Mouse (Mus musculus): ENCODE results near the gene Ndc80. TPM values are rescaled to one million over a fixed set of nuclear protein-coding genes. Genes with fewer than 3 reads are reported as not detected.
A peak's percentile ranks its signal among the peaks of the same experiment; 100 is the strongest.
"Not testable (repeated sequence)": the region's sequence is repeated elsewhere in the genome, so short reads cannot be mapped to it uniquely, and the experiment has no call there.

Gene Ndc80
- polyA plus RNA-seq, 1 experiment from 2014 or later: 3.3 TPM

DNA sequence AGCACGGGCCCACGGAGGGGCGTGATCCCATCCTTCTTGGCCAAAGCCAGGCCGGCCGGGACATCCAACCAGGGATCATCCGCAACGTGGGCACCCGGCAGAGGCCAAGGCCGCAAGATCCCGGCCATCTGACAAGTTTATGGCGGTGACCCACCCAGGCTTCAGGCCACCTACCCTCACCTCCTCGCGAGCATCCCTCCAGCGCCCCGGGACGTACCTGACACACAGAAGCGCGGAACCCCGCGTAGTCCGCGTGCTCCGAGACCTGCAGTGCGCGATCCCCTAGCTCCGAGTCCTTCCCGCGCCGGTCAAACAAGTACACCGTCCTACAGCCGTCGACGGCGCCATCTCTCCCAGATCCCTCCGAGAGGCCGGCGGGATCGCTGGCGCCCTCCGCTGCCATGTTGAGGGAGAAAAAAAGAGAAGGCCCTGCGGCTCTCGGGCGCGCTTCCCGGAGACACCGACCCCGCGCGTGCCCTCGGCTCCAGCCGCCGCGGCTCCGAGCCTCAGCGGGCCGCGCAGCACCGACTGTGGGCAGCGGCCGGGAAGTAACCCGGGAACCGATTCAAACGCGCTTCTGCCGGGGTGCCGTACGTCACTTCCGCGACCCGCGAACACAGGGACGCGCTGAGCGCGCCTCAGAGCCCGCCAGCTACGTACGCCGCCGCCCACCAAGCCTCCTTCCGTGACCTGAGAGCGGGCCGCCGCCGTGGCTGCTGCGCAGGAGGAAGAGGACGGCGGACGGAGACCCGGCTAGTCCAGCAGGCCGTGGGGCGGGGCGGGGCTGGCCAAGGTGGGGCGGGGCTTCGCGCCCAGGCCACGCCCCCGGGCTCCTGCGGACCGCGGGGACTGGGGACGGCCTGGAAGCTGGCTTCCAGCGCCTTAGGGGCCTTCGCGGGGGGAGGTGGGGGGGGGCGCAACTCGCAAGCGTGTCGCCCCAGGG, 51.6 kb downstream of the Ndc80 start, which contains the start of gene Smchd1:
Smchd1 (minus strand) TSS at position 582 of the 943 bp plus-strand sequence.
- DNase-seq (ENCODE audit: low spot score) (peak; percentile 98), ATAC-seq (peak; percentile 97)
- under 1% methylated on average over 93 of the region's 109 CpGs for WGBS
- H3K36me3 ChIP-seq (ENCODE audit: insufficient read depth, low read length): no peaks in the 10 kb centered on the region
- H3K4me3 ChIP-seq (ENCODE audit: low read depth, low read length): peak within 1 kb of the TSS; percentile 73
- peak within 1 kb of the TSS; percentile 82 for H3K9ac ChIP-seq (replicated peaks; ENCODE audit: low read depth)
- peak; percentile 33 for TF ChIP-seq CTCF (IDR thresholded peaks at IDR 0.05)
- no peak for TF ChIP-seq EP300 (IDR thresholded peaks at IDR 0.05)
- peak within 1 kb of the TSS; percentile 97 for H3K27ac ChIP-seq (ENCODE audit: low read length)
- H3K9me3 ChIP-seq (ENCODE audit: low read length): no peaks in the 10 kb centered on the region
- H3K4me2 ChIP-seq (replicated peaks; ENCODE audit: low read depth, low read length): peak within 1 kb of the TSS; percentile 84
- H3K27me3 ChIP-seq (replicated peaks; ENCODE audit: insufficient read depth, low read length): no peaks in the 10 kb centered on the region
- H3K4me1 ChIP-seq (ENCODE audit: insufficient read depth, low read depth, low read length): no peaks in the 10 kb centered on the region; the same call in 1 of the 2 replicates

DNA sequence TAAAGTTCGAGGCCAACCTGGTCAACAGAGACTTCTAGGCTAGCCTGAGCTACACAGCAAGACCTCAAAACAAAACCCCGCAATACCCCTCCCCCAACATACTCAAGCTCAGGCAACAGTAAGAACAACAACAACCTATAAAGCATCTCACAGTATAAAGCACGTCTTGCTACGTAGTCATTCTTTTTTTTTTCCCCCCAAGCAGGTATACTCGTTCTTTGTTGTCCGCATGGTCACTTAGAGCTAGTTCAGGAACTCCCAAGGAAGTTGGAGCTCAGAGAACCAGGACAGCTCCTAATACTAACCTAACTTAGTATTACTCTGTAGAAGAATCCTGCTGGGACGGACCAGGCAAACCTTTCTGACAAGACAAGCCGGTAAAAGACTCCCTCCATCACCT, 52.5 kb downstream of the Ndc80 start:
- Histone ChIP-seq H3K9ac (replicated peaks; ENCODE audit: low read depth) (peak overlapping the region; percentile 82), H3K9me3 (ENCODE audit: low read length) (no peaks in the 10 kb centered on the region), H3K27ac (ENCODE audit: low read length) (no peak overlapping the region), H3K27me3 (replicated peaks; ENCODE audit: insufficient read depth, low read length) (no peaks in the 10 kb centered on the region), H3K36me3 (ENCODE audit: insufficient read depth, low read length) (no peaks in the 10 kb centered on the region), H3K4me2 (replicated peaks; ENCODE audit: low read depth, low read length) (peak overlapping the region; percentile 84), H3K4me3 (ENCODE audit: low read depth, low read length) (peak overlapping the region; percentile 73), H3K4me1 (ENCODE audit: insufficient read depth, low read depth, low read length) (no peaks in the 10 kb centered on the region; the same call in 1 of the 2 replicates)
- 11% methylated on average over 8 of the region's 8 CpGs for WGBS
- ATAC-seq: no peak
- TF ChIP-seq CTCF (IDR thresholded peaks at IDR 0.05): no peak
- no peak for TF ChIP-seq EP300 (IDR thresholded peaks at IDR 0.05)
- no peak for DNase-seq (ENCODE audit: low spot score)

DNA sequence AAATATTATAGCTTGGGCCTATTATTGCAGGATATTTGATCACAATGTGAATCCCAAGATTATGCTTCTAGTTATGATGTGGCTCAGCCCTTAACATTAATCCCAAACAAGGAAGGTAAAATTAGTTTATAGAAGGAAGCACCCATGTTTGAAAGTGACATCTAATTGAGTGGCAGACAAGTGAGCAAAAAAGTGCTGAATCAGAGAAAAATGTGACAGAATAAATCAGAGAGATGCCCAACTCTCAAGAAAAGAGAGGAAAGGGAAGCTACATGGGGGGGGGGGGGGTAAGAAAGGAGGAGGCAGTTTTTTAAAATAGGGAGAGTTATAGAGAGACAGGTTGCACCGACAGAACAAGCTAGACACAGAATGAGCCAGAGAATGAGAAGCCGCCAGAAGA, 55.4 kb downstream of the Ndc80 start:
- ATAC-seq: no peak
- H3K36me3 ChIP-seq (ENCODE audit: insufficient read depth, low read length): no peaks in the 10 kb centered on the region
- DNase-seq (ENCODE audit: low spot score): no peak
- no peaks in the 10 kb centered on the region for H3K9me3 ChIP-seq (ENCODE audit: low read length)
- no peak overlapping the region for H3K4me3 ChIP-seq (ENCODE audit: low read depth, low read length)
- H3K27me3 ChIP-seq (replicated peaks; ENCODE audit: insufficient read depth, low read length): no peaks in the 10 kb centered on the region
- TF ChIP-seq EP300 (IDR thresholded peaks at IDR 0.05) (no peak), CTCF (IDR thresholded peaks at IDR 0.05) (no peak)
- no peak overlapping the region for H3K4me2 ChIP-seq (replicated peaks; ENCODE audit: low read depth, low read length)
- H3K27ac ChIP-seq (ENCODE audit: low read length): no peak overlapping the region
- 67% methylated on average over 2 of the region's 2 CpGs for WGBS
- no peaks in the 10 kb centered on the region; the same call in 1 of the 2 replicates for H3K4me1 ChIP-seq (ENCODE audit: insufficient read depth, low read depth, low read length)
- H3K9ac ChIP-seq (replicated peaks; ENCODE audit: low read depth): no peak overlapping the region

DNA sequence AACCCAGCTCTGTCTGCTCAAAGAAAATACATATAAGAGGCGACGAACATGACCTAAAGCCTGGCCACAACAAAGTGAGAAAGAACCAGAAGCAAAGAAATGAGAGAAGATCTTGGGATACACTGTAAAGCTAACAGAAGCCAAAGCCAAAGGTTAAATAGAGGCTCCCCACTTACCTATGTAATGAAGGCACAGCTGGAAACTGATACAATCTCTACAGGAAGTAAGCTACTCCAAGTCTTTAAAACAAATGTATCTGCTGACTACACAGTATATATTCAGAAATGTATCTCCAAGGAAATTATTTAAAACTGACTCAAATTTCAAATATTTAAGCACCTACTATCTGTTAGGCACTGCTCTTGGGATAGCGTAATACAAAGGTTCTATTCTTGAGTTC, 66.3 kb downstream of the Ndc80 start:
- H3K4me3 ChIP-seq (ENCODE audit: low read depth, low read length): no peak overlapping the region
- 90% methylated on average over 3 of the region's 3 CpGs for WGBS
- TF ChIP-seq CTCF (IDR thresholded peaks at IDR 0.05) (no peak), EP300 (IDR thresholded peaks at IDR 0.05) (no peak)

GRCm38 (mm10) chr17:71459818-71460217, 66.8 kb downstream of the Ndc80 start, which contains the start of gene Gm4707:
TSS of gene Gm4707 (minus strand) at chr17:71459918.
- Histone ChIP-seq H3K4me2 (replicated peaks; ENCODE audit: low read depth, low read length) (no peak within 1 kb of the TSS), H3K9ac (replicated peaks; ENCODE audit: low read depth) (no peak within 1 kb of the TSS), H3K36me3 (ENCODE audit: insufficient read depth, low read length) (0 out of 2 replicates have a peak, but pooled peaks cover 4% of the 10 kb centered on the region), H3K27ac (ENCODE audit: low read length) (no peak within 1 kb of the TSS), H3K27me3 (replicated peaks; ENCODE audit: insufficient read depth, low read length) (no peaks in the 10 kb centered on the region), H3K4me1 (ENCODE audit: insufficient read depth, low read depth, low read length) (no peaks in the 10 kb centered on the region), H3K9me3 (ENCODE audit: low read length) (no peaks in the 10 kb centered on the region), H3K4me3 (ENCODE audit: low read depth, low read length) (no peak within 1 kb of the TSS)
- 100% methylated on average over 2 of the region's 2 CpGs for WGBS
- ATAC-seq (no peak), DNase-seq (ENCODE audit: low spot score) (no peak)
- TF ChIP-seq CTCF (IDR thresholded peaks at IDR 0.05): no peak
- TF ChIP-seq EP300 (IDR thresholded peaks at IDR 0.05): no peak

More for the DNA sequence above, 66.3 kb downstream of the Ndc80 start:
- ATAC-seq (no peak), DNase-seq (ENCODE audit: low spot score) (no peak)
- Histone ChIP-seq H3K27ac (ENCODE audit: low read length) (no peak overlapping the region), H3K9ac (replicated peaks; ENCODE audit: low read depth) (no peak overlapping the region), H3K4me1 (ENCODE audit: insufficient read depth, low read depth, low read length) (no peaks in the 10 kb centered on the region), H3K27me3 (replicated peaks; ENCODE audit: insufficient read depth, low read length) (no peaks in the 10 kb centered on the region), H3K9me3 (ENCODE audit: low read length) (no peaks in the 10 kb centered on the region), H3K36me3 (ENCODE audit: insufficient read depth, low read length) (0 out of 2 replicates have a peak, but pooled peaks cover 4% of the 10 kb centered on the region), H3K4me2 (replicated peaks; ENCODE audit: low read depth, low read length) (no peak overlapping the region)

DNA sequence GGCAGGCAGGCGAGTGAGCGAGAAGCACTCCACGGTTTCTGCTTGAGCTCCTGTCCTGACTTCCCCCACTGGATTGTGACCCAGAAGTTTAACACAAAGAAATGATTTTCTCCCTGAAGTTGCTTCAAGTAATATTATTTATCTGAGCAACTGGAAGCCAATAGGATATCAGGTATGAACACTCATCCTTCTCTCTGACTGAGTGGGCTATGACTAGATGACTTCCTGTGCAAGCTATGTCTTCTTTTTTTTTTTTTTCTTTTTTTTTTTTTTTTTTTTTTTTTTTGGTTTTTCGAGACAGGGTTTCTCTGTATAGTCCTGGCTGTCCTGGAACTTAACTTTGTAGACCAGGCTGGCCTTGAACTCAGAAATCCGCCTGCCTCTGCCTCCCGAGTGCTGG, 69.3 kb downstream of the Ndc80 start:
- WGBS: 89% methylated on average over 6 of the region's 6 CpGs
- H3K4me3 ChIP-seq (ENCODE audit: low read depth, low read length); H3K9ac ChIP-seq (replicated peaks; ENCODE audit: low read depth); H3K36me3 ChIP-seq (ENCODE audit: insufficient read depth, low read length); H3K4me2 ChIP-seq (replicated peaks; ENCODE audit: low read depth, low read length); H3K27ac ChIP-seq (ENCODE audit: low read length); H3K9me3 ChIP-seq (ENCODE audit: low read length); ATAC-seq; DNase-seq (ENCODE audit: low spot score); H3K4me1 ChIP-seq (ENCODE audit: insufficient read depth, low read depth, low read length); H3K27me3 ChIP-seq (replicated peaks; ENCODE audit: insufficient read depth, low read length): not testable (repeated sequence)

Other genes starting within 250 kb of the Ndc80 start
- 4.3 and 5.0 TPM in 2 replicates for gene Emilin2, start 214.9 kb downstream of the Ndc80 start, polyA plus RNA-seq (2015; fragmentation: Nextera tagmentation; extraction: Ambion mirVana)
- gene Gm4707, start 66.9 kb downstream of the Ndc80 start, polyA plus RNA-seq (2015; fragmentation: Nextera tagmentation; extraction: Ambion mirVana): 0.44 and 0.89 TPM in 2 replicates
- 24.9 and 28.9 TPM in 2 replicates for gene Smchd1, start 51.5 kb downstream of the Ndc80 start, polyA plus RNA-seq (2015; fragmentation: Nextera tagmentation; extraction: Ambion mirVana)
- gene Spdya, start 25.2 kb upstream of the Ndc80 start, polyA plus RNA-seq (2015; fragmentation: Nextera tagmentation; extraction: Ambion mirVana): 0.42 and 0.46 TPM in 2 replicates
- 20.6 and 22.3 TPM in 2 replicates for gene Wdr43, start 89.0 kb upstream of the Ndc80 start, polyA plus RNA-seq (2015; fragmentation: Nextera tagmentation; extraction: Ambion mirVana)
- 6.3 and 9.1 TPM in 2 replicates for gene Togaram2, start 146.4 kb upstream of the Ndc80 start, polyA plus RNA-seq (2015; fragmentation: Nextera tagmentation; extraction: Ambion mirVana)
- not detected in 2 replicates for gene Pcare, start 226.0 kb upstream of the Ndc80 start, polyA plus RNA-seq (2015; fragmentation: Nextera tagmentation; extraction: Ambion mirVana)
- gene Clip4, start 241.6 kb upstream of the Ndc80 start, polyA plus RNA-seq (2015; fragmentation: Nextera tagmentation; extraction: Ambion mirVana): 25.8 and 30.3 TPM in 2 replicates

Data from lung, postnatal 0 days (tissue).